Mouse (Mus musculus): ENCODE data around the gene Mfng.
A peak's percentile ranks its signal among the peaks of the same experiment; 100 is the strongest.

Gene Mfng

DNA sequence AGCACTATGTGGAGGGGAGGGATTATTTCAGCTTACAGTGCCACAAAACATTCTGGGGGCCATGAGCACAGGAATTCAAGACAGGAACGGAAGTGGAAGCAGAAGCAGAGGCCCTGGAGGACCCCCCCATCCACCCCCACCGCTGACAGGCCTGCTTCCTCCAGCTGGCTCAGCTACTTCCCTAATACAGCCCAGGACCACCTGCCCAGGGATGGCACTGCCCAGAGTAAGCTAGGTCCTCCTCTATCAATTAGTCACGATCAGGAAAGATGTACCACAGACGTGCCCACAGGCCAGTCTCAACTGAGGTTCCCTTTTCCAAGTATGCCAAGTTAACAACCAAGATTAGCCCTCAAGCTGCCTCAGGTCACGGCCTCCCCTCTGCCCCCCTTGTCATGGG, 19.1 kb downstream of the Mfng start:
- no peak for DNase-seq

DNA sequence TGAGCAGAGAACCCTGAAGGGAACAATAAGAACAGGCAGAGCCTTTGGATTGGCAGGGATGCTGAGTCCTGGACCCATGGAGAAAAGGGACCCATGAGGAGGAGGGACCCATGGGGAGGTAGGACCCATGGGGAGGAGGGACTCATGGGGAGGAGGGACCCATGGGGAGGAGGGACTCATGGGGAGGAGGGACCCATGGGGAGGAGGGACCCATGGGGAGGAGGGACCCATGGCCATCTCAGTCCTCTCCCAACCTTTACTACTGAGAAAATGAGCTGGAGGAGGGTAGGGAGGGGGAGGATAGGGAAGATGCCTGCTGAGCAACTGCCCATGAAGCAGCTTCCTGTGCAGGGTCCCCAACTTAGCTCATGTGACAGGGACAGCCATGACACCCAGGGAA, 20.3 kb downstream of the Mfng start:
- no peak for DNase-seq

DNA sequence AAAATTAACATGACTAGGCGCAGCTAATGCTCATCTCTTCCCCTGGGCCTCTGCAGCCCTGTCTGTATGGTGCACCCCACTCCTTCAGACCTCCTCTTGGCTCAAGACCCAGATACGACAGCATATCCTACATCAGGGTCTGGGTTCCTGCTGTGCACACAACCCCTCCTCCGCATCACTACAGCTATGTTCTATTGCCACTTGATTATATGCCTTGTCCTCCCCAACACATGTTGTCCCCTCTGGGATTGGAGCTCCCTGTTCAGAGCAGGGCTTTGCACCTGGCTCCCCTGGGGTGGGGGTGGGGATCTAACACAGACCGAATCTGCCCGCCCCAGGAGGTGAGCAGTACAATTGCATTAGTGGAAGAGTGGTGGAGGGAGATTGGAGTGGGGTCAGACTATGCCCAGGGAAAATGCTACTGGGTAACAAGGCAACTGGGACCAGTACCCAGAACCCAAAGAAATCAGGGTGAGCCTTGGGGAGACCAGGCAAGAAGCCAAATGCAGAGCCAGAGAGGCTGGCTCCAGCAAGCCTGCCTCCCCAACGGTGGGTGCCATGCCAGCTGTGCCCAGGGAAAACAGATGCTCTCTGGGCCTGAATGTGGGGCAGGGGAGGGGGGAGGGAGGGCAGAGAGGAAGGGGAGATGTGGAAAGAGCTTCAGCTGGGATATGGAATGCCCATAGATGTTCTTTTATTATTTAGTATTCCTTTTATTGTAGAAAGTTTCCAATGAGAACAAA, 22.5 kb downstream of the Mfng start:
- no peak for DNase-seq

DNA sequence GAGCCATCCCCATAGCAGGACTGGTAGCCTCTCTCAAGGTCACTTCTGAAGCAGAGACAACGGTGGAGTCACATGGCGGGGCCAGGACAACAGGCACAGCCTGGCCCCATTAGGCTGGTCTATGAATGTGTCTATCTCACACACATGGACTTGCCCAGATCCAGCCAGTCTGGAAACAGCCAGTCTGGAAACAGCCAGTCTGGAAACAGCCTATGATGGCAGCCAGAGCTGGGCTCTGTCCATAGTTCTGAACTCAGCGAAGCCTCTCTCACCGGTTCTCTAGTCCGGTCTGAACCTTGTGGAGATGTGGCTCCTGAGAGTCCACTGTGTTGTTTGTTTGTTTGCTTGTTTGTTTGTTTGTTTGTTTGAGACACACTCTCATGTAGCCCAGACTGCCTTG, 23.4 kb downstream of the Mfng start:
- DNase-seq, result no peak

DNA sequence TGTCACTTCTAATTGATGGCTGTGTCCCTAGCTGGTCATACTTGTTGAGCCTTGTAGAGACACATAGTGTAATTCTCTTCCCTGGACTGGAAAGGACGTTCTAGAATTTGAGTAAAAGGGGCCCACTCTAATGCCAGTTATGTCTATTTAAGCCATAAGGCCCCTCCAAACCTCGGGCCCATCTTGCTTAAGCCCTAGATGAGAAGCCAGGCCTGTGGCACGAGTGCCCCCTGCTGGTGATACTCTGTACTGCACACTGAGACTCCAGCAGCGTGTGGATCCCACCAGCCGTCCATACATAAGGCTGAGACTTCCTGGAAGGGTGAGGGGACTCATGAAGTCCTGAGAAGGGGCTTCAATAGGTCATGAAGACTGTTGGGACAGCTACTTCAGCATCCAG, 29.1 kb downstream of the Mfng start:
- peak; percentile 86 for DNase-seq

DNA sequence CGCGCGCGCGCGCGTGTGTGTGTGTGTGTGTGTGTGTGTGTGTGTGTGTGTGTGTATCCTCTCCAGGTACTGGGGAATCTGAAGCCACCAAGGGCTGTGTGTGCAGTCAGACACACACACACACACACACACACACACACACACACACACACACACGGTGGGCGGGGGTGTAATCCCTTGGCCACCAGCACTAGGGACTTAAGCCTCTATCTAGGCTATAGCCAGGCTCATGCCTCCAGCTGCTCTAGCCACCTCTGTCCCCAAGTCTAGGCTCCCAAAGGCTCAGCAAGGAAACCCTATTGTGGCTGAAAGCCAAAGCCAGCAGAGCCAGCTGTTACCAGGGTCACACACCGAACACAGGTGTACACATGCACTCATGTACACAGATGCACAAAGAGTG, 30.4 kb downstream of the Mfng start:
- DNase-seq, result no peak

DNA sequence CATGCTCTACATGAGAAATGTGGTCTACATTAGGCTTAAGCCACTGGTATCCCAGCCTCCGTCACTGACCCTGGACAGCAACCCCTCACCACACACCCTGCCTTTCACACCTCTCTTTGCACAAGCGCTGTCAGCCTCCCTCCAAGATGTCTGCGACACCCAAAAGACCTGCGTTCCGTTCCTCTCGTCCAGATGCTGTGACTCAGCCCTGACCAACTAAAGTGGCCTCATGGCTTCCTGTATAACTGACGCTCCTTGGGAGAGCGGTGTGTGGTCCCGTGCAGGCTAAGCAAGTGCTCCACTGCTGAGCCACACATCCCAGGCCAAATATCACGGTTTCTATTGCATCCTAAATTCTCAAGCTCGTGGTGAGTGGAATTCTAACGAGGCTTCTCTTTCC, 32.6 kb downstream of the Mfng start:
- no peak for DNase-seq

DNA sequence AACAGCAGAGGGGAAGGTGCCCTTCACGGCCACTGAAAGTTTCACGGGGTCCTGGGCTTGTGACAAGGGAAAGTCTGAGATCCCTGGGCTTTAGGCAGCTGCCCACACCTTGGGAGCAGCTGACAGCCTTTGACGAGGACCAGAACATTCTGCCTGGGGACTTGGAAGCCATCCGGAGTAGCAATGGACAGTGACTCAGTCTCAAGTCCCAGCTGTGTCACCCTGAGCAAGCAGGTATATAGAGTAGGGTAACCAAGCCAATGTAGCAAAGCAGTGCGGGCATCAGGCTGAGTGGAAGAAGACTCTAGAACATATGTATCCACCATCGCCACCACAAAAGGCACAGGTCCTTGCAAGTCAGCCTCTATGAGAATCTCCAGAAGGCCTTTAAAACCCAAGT, 36.1 kb downstream of the Mfng start:
- DNase-seq, result no peak

DNA sequence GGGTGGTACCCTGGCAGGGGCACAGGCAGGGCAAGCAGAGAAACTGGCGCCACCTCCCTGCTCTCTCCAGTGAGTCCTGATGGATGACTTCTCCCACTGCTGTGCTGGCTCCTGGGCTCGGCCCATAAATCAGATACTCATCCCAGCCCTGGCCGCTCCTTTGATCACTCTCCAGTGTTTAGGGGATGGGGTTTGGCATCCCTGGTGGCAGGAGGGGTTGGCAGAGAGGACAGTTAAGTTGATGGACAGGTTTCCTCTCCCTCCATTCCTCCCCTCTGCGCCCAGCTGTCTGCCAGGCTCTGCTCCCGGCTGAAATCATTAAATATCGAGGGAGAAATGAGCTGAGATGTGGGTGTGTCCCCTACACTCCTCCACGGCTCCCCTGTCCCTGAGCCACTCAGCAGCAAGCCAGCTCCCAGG, 36.6 kb downstream of the Mfng start:
- DNase-seq, result no peak

DNA sequence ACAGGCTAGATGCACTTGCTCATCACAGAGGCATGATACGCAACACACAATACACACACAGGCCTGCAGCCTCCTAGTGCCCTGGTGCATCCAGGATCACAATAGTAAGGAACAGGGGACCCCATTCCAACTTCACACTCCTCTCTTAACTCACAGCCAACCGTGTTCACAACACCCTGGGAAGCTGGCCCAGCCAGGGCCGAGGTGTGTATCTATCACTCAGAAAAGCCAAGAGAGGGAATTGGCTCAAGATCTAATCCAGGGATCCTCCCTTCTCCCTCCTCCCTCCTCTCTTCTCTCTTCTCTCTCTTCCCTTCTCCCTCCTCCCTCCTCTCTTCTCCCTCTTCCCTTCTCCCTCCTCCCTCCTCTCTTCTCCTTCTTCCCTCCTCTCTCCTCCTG, 37.1 kb downstream of the Mfng start:
- DNase-seq, result no peak

DNA sequence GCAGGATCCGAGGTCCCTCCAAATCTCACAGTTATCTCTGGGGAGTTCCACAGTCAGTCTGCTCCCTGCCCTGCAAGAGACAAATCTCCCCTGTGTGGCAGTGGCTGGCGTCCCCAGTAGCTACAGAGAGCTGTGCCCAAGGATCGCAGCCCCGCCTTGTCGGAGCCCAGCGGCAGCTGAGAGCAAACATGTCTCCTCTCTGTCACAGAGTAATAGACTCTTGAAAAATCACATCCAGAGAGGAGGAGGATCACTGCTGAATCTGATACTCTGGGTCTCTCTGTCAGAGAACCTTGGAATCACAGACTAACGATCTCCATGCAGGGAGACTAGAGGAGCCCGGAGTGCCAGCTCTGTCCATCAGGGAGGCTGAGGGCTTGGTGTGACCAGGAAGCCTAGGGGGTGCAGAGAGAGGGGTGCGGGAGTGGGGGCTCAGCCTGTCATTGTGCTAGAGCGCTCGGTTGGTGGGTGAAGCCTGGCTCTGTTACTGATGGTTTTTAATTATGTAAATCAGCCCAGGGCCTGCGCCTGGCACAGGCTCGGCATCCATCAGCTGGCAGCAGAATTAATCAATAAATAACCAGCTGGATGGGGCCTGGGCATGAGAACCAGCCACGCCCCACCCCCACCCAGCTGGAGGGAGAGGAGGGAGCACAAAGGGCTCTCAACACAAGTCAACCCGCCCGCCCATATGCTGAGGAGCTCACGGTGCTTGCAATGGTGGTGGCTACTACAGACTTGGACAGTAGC, 37.7 kb downstream of the Mfng start:
- no peak for DNase-seq

DNA sequence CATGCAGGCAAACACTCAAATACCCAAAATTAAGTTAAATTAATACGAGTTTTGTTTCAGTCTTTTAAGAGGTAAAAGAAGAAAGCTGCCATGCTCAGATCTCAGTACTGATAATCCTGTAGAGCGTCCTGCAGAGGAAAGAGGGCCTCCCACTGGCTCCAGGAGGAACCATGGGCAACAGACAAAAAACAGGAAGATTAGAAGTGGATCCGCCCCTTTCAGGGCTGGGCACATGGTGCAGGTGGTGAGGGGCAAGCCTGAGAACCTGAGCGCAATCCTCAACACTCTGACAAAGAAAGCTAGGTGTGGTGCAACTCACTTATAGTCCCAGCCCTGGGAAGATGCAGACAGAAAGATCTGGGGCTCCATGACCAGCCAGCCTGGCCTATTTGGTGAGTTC, 41.4 kb downstream of the Mfng start:
- no peak for DNase-seq

DNA sequence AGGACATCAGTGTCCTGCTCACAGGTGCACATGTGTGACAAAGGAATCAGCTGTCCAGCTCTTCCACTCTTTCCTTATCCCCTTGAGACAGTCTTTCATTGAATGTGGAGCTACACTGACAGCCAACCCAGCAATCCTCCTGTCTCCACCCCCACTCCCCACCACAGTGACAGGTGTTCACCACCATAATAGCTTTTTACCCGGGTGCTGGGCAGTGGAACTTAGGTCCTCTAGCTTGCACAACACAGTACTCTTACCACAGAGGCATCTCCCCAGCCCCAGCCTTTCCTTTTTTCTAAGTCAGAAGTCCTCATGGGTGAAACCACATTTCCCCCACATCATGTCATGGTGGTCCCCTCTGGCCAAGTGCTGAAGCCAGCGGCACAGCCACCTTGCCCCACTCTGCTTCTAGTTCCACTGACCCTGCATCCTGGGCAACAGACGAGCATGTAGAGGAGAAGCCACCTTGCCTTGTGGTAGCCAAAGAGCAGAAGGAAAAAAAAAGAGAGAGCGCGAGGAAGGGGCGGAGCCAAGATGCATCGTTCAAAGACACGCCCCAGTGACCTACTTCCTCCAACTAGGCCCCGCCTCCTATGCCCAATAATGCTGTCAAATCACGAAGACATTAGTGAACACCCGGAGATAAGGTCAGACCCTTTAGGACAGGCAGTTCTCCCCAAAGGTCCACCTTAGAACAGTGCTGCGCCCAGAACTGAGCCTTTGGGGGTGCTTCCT, 42.8 kb downstream of the Mfng start:
- DNase-seq, result no peak

DNA sequence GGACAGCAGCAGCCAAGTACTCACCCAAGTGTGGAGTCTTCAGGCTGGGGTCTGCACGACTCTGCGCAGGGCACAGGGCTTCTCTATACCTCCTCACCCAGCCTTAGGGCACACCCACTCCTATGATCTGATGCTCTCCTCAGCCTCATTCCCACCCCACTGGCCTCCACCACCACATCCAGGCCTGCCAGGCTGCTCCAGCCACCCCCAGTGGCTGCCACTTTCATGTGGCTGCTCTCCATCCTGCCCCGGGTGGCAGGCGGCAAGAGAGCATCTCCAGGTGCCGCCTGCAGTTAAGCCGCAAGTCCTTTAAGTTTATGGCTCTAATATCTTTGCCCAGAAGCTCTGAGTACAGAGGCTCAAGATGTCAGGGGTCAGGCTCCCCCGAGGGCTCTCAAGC, 46.6 kb downstream of the Mfng start:
- no peak for DNase-seq

DNA sequence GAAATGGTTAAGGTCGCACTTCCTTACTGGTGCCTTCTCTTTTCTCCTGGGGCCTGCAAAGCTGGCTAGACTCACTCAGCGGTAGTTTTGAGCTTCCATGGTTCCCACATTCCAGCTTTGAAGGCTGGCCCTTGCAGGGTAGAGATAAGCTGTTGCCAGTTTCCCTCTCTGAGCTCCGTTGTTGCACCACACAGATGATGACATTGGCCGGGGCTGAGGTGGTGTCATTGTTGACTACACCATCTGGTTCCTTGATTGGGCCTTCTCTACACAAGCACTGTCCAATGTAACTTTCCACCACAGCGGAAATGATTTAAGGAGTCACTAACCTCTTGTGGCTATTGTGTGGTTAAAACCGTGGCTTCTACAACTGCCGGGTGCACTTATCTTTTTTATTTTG, 52.7 kb downstream of the Mfng start:
- DNase-seq, result no peak

DNA sequence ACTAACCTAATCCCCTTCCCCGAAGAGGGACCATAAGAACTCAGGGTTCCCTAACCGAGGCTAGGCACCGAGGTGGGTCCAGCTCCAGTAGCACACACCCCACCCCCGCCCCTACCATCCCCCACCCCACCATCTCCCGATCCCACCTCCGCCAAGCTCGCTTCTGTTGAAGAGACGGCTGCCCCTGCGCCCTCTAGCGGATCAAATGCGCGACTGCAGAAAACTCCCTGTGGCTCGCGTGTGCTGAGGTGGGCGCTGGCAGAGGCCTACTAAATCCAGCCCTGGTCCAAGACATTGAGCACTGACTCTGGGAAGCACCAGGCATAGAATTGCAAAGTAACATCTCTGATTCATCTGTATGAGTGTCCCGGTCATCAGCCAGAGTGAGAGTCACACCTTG, 53.2 kb downstream of the Mfng start:
- DNase-seq, result peak; percentile 84

DNA sequence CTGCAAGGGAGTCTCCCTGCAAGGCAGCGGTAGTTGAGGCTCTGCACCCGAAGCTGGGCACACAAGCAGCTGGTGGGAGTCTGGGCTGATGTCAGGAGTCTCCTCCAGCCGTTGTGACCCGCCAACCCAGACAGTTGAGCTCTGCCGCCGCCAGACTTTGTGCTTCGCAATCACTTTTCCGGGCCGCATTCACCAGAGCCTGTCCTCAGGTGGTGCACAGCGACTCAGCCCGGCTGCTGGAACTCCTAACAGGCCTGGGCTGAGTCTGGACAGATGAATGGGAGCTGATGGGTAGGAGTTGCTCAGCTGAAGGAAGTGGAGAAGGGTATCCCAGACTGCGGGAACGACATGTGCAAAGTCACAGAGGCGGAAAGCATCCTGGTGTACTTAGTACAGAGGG, 53.9 kb downstream of the Mfng start:
- no peak for DNase-seq

DNA sequence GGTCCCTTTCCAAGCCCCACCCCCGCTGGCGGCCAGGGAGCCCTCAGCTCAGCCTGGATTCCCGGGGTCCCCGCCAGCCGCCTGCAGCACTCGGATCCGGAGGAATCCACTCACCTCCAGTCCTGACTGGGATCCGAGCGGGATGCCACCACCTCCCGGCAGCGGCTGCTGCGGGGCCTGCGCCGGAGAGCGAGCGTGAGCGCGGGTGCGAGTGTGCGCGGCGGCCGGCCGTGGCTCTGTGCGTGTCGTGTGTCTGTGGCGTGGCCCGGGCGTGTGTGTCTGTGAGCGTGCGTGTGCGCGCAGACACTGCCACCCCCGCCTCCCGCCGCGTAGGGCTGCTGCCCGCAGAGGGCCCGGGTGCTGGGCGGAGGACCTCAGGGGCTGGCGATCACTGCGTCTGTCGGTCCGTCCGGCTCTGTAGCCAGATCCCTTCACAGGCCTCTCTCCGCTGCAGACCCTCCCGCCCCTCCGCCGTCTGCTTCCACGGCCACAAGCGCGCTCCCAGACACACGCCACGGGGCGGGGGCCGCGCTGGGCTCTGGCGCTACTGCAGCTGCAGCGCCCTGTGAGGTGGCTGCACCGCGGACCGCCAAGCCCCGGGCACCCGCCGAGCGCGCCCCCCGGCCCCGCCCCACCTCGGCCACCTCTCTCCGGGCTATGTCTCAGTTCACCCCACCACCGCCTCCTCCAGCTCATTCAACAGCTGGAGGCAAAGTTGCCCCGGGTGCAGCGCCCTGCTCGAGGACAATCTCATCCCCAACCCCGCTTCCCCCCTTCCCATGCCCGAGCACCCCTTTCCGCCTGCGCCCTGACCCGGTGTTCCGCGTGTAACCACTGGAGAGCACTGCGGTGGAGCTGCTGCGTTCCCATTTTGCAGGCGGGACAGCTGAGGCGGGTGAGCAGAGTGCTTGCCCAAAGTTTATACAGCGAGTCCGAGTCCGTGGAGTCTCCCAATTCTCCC, 54.7 kb downstream of the Mfng start, which contains the start of gene Elfn2:
Gene Elfn2, minus strand, starts transcription at position 482 of the 961 bp plus-strand sequence.
- peak; percentile 68 for DNase-seq

DNA sequence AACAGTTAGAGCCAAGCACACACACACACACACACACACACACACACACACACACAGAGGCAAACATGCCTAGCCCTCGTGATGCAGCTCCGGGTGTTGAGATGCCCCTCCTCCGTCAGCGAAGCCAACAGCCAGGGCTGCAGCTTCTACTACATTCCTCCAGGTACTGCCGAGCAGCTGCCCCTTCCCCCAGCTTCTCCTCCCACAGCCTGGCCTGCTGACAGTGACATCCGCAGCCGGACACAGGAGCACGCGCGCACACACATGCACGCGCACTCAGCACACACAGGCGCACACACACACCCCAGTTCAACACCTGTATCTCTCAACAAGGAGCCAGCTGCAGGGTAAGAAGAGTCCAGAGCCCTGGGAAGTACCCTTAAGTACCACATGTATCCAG, 56.3 kb downstream of the Mfng start:
- no peak for DNase-seq

DNA sequence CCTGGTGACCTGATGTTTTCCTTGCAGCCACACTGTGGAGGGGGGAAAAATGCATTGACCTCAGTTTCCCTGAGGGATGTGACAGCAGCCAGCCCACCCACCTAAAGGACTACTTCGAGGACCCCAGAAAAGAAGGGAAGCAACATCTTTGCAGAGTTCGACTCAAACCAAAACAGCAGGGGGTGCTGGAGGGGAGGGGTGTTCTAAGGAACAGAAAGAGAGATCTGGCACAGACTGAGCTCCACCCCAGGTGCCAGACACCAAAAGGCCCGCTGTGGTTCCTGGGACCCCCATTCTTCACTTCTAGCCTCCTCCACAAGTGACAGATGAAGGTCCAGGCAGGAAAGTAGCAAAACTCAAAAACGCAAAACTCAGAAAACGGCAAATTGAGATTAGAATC, 57.4 kb downstream of the Mfng start:
- no peak for DNase-seq

DNA sequence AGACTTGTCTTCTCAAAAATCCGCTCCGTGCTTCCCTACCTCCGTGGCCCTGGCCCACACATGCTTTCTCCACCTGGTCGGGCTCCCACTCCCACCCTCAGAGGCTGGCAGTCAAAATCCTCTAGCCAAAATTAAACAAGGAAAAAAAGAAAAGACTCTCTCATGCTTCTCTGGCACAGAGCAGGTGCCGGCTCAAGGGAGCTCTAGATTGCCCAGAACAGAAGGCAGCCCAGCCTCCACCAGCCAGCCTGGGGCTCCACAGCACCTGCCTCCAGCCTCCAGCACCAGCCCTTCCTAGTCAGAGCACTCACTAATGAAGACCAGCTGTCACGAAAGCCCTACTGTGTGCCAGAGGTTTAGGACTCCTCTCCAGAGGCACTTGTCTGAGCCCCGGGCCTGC, 59.5 kb downstream of the Mfng start:
- DNase-seq, result no peak

DNA sequence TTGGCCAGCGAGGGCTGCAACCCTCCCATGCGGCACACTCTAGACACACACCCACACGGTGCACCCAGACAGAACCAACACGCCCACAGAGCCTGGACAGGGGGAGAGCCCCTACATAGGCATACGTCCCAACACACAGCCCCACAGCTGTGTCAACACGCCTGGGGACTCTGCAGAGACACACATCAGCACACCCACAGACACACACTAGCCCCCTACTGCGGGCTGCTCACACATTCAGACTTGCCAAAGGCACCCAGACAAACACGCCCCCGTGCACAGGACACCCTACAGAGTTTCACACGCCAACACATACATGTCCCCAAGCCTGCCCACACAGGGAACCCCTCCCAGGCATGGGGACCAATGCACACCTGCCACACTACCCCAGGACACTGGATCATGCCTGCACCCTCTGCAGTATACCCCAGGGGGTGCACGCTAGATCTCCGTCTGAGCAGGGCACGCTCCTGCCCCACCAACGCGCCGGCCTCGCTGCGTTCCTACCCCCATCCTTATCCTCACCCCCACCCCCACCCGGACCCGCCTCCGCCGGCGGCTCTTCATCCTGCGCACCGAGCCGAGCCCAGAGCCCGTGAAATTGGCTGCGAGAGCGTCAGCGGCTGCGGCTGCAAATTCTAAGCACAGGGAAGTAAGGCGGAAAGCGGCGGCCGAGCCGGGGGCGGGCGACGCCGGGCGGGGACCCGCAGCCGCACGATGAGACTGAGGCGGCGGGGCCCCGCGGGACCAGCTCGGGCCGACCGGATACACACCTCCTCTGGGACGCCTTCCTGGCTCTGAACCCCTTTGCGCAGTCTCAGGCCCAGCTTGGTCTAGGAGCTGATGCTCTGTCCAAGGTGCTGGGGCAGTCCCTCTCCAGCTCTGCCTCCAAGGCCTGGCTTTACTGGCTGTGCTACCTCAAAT, 60.7 kb downstream of the Mfng start:
- peak; percentile 63 for DNase-seq

All from right cerebral cortex, postnatal 14 days (tissue).